Mouse (Mus musculus) central nervous system, embryonic 18 days (tissue): Measurements from ENCODE around the gene Olfr980. TPM values are rescaled to one million over a fixed set of nuclear protein-coding genes. Genes with fewer than 3 reads are reported as not detected.

Source experiments
- polyA plus RNA-seq: library from polyadenylated mRNA; depleted of rRNA; stranded (reverse); fragments of >200 nt; gene quantifications from 2 replicates; pipeline ENCODE4 v1.2.3, GENCODE M21; 2012; rRNA removed

Gene Olfr980
- not detected in 2 replicates for polyA plus RNA-seq

GRCm38 (mm10) chr9:40009482-40009881 lies at the start of gene Olfr980:
TSS of gene Olfr980 (minus strand) at chr9:40009582.

GRCm38 (mm10) chr9:40021164-40021563 lies 11.8 kb upstream of the Olfr980 start, which contains the start of gene Olfr981:
TSS of gene Olfr981 (plus strand) at chr9:40021464.

GRCm38 (mm10) chr9:40003365-40003764 lies 6.0 kb downstream of the Olfr980 start, which contains the start of gene Olfr979:
TSS of gene Olfr979 (minus strand) at chr9:40003465.

GRCm38 (mm10) chr9:39991813-39992212 lies 17.6 kb downstream of the Olfr980 start, which contains the start of gene Olfr978:
TSS of gene Olfr978 (plus strand) at chr9:39992113.

GRCm38 (mm10) chr9:39961033-39961432 lies 48.3 kb downstream of the Olfr980 start, which contains the start of gene Olfr976:
TSS of gene Olfr976 (minus strand) at chr9:39961133.

Other genes with a start within 250 kb of the Olfr980 start
- gene Olfr968, start 226.3 kb downstream of the Olfr980 start, polyA plus RNA-seq = not detected in 2 replicates
- not detected in 2 replicates for gene Olfr969, start 218.6 kb downstream of the Olfr980 start, polyA plus RNA-seq
- gene Olfr970, start 200.7 kb downstream of the Olfr980 start, polyA plus RNA-seq = not detected in 2 replicates
- gene Olfr971, start 172.7 kb downstream of the Olfr980 start, polyA plus RNA-seq = not detected in 2 replicates
- not detected in 2 replicates for gene Olfr972, start 143.2 kb downstream of the Olfr980 start, polyA plus RNA-seq
- gene Olfr229, start 102.2 kb downstream of the Olfr980 start, polyA plus RNA-seq = not detected in 2 replicates
- not detected in 2 replicates for gene Olfr974, start 72.1 kb downstream of the Olfr980 start, polyA plus RNA-seq
- 0.04 and 0.09 TPM in 2 replicates for gene Olfr975, start 57.5 kb downstream of the Olfr980 start, polyA plus RNA-seq
- gene Olfr976, start 48.4 kb downstream of the Olfr980 start, polyA plus RNA-seq = not detected in 2 replicates
- not detected in 2 replicates for gene Olfr978, start 17.5 kb downstream of the Olfr980 start, polyA plus RNA-seq
- not detected in 2 replicates for gene Olfr979, start 6.1 kb downstream of the Olfr980 start, polyA plus RNA-seq
- not detected in 2 replicates for gene Olfr981, start 11.9 kb upstream of the Olfr980 start, polyA plus RNA-seq
- gene Olfr982, start 64.2 kb upstream of the Olfr980 start, polyA plus RNA-seq = not detected in 2 replicates
- not detected in 2 replicates for gene Olfr983, start 84.0 kb upstream of the Olfr980 start, polyA plus RNA-seq
- not detected in 2 replicates for gene Olfr984, start 104.6 kb upstream of the Olfr980 start, polyA plus RNA-seq
- not detected in 2 replicates for gene Olfr985, start 120.6 kb upstream of the Olfr980 start, polyA plus RNA-seq
- gene Tmem225, start 138.5 kb upstream of the Olfr980 start, polyA plus RNA-seq = not detected in 2 replicates
- not detected in 2 replicates for gene Olfr986, start 171.3 kb upstream of the Olfr980 start, polyA plus RNA-seq
- 8.5 and 8.9 TPM in 2 replicates for gene Zfp202, start 182.7 kb upstream of the Olfr980 start, polyA plus RNA-seq